Mouse (Mus musculus) spleen, adult 2 months (tissue): ENCODE results near the gene Cep170b.

Experiments used
- CTCF ChIP-seq: fragments of 200-500 bp; IDR thresholded peaks from 2 replicates; pipeline ENCODE4 v1.5.1; 2011; ENCODE audit warnings: mild to moderate bottlenecking, inconsistent platforms; ENCODE audit not compliant: insufficient read depth, insufficient read length, insufficient replicate concordance; ENCODE audit errors: extremely low read depth
- POLR2A ChIP-seq: fragments of 200-500 bp; IDR thresholded peaks from 2 replicates; pipeline ENCODE4 v1.6.1; 2011; ENCODE audit warnings: low read depth, low read length, inconsistent platforms

DNA sequence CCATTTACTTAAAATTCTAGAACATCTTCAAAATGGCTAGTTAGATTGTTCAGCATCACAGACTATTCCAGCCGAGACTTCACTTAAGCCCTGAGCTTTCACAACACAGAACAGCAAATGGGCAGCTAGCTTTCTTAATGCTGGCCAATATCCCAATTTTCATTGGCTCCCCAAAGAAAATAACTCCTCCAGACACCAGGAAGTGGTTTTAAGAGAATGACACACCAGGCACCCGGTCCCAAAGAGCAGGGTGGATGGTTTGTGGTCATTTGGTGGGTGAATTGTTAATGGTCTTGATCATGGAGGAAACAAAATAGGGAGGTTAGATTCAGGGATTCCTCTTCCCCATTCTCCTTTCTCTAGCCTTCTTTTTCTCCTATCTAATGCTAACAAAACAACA lies 32.1 kb downstream of the Cep170b start:
- TF ChIP-seq CTCF (no peak), POLR2A (no peak)
